Mouse (Mus musculus): ENCODE measurements at regions not wholly inside any gene's neighbourhood (a gene's known extent, or its start where the extent isn't known, plus 50 kb on each side); places are given as distances from the start of the nearest gene placed in this dataset.

DNA sequence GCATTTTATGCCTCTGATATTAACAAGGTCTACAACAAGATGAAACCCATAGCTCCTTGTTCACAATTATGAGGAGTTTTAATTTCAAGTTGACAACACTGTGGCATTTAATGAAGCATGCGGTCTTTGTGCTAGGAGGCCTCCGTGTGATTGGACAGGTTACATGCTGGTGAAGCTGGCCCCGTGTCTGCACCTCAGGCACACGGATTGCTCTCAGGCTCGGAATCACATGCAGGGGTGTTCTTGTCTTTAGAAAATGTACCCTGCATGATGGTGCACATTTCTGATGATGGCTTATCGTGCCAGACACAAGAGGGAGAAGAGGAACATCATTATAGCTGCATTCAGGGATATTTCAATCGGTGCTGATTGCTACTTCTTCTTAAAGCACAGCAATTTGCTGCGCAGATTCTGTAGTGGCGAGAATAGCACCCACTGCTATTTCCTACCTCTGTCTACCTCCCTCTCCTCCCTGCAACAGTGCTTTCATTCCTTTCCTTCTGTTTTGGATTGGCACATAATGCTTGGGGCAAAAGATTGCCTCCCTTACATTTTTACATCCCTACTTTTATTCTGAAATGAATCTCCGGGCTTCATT lies 454.9 kb upstream of the Tle4 start:
- H3K27ac ChIP-seq (ENCODE audit: low read depth, low read length) = no peak overlapping the region
- H3K9ac ChIP-seq (replicated peaks; ENCODE audit: low read length, poor library complexity, severe bottlenecking) = no peak overlapping the region
- H3K4me2 ChIP-seq (ENCODE audit: low read depth, low read length, poor library complexity, severe bottlenecking) = no peak overlapping the region
- WGBS = 68% methylated on average over 10 of the region's 10 CpGs
- ATAC-seq (ENCODE audit: low FRiP score) (no peak), DNase-seq (ENCODE audit: low spot score) (no peak)
- no peak for TF ChIP-seq CTCF (IDR thresholded peaks at IDR 0.05)
- no peaks in the 10 kb centered on the region for H3K36me3 ChIP-seq (ENCODE audit: insufficient read depth, low read length)
- no peaks in the 10 kb centered on the region for H3K9me3 ChIP-seq (ENCODE audit: low read length)
- no peaks in the 10 kb centered on the region for H3K27me3 ChIP-seq (ENCODE audit: insufficient read depth, low read length)
- no peak overlapping the region for H3K4me3 ChIP-seq (ENCODE audit: low read depth, low read length)
- no peaks in the 10 kb centered on the region for H3K4me1 ChIP-seq (ENCODE audit: insufficient read depth, low read length)

GRCm38 (mm10) chr19:15047896-15048295 lies 450.0 kb upstream of the Tle4 start:
- Histone ChIP-seq H3K27ac (ENCODE audit: low read depth, low read length) (no peak overlapping the region), H3K4me2 (ENCODE audit: low read depth, low read length, poor library complexity, severe bottlenecking) (no peak overlapping the region), H3K9me3 (ENCODE audit: low read length) (no peaks in the 10 kb centered on the region), H3K4me3 (ENCODE audit: low read depth, low read length) (no peak overlapping the region), H3K9ac (replicated peaks; ENCODE audit: low read length, poor library complexity, severe bottlenecking) (no peak overlapping the region), H3K36me3 (ENCODE audit: insufficient read depth, low read length) (no peaks in the 10 kb centered on the region), H3K27me3 (ENCODE audit: insufficient read depth, low read length) (no peaks in the 10 kb centered on the region), H3K4me1 (ENCODE audit: insufficient read depth, low read length) (no peaks in the 10 kb centered on the region)
- DNase-seq (ENCODE audit: low spot score) (no peak), ATAC-seq (ENCODE audit: low FRiP score) (no peak)
- TF ChIP-seq CTCF (IDR thresholded peaks at IDR 0.05) = no peak
- WGBS = 62% methylated on average over 2 of the region's 2 CpGs

DNA sequence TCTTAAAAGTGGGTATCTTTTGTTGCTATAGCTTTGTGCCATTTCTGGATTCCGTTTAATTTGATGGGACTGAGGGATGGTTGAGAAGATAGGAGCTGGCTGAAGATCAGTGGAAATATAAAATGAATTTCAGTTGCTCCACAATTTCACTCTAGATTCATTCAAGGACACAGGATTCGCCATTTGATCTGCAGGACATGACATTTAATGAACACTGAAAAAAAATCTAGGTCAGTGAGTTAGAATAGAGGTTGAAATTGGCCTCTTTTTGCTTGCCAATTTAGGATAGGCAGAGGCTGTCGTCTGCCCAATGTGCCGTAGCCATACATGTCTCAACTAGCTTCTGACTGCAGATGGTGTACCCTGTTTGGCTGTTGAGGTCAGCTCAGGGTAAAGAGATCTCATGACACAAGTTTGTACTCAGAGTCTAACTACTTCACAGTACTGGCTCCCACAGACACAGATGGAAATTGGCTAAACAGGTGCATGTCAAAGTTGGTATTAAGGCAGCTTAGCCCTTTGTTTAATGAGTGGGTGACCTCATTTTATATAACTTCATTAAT lies 449.5 kb upstream of the Tle4 start:
- Histone ChIP-seq H3K9me3 (ENCODE audit: low read length) (no peaks in the 10 kb centered on the region), H3K4me1 (ENCODE audit: insufficient read depth, low read length) (no peaks in the 10 kb centered on the region), H3K4me3 (ENCODE audit: low read depth, low read length) (no peak overlapping the region), H3K4me2 (ENCODE audit: low read depth, low read length, poor library complexity, severe bottlenecking) (no peak overlapping the region), H3K27me3 (ENCODE audit: insufficient read depth, low read length) (no peaks in the 10 kb centered on the region), H3K27ac (ENCODE audit: low read depth, low read length) (no peak overlapping the region), H3K36me3 (ENCODE audit: insufficient read depth, low read length) (no peaks in the 10 kb centered on the region), H3K9ac (replicated peaks; ENCODE audit: low read length, poor library complexity, severe bottlenecking) (no peak overlapping the region)
- DNase-seq (ENCODE audit: low spot score) (no peak), ATAC-seq (ENCODE audit: low FRiP score) (no peak)
- TF ChIP-seq CTCF (IDR thresholded peaks at IDR 0.05) = no peak
- WGBS = 79% methylated on average over 4 of the region's 4 CpGs

DNA sequence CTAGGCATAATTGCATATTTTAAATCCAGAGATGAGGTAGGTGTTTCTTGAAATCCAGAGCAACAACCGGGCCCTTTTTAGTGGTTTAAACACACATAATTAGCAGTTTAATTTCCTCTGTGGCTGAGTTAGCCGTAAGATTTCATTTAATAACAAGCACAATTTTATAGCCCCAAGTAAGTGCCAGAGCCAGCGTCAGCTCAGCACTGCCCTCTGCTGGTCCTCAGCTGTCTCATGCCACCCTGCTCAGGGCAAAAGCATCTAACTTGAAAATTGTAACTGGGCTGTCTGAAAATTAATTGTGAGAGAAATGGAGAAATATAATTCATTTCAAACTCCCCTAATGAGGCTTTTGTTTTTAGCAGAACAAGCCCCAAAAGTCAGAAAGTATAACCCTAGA lies 437.7 kb upstream of the Tle4 start:
- Histone ChIP-seq H3K27ac (ENCODE audit: low read depth, low read length) (no peak overlapping the region), H3K9ac (replicated peaks; ENCODE audit: low read length, poor library complexity, severe bottlenecking) (no peak overlapping the region), H3K4me3 (ENCODE audit: low read depth, low read length) (no peak overlapping the region), H3K4me1 (ENCODE audit: insufficient read depth, low read length) (no peaks in the 10 kb centered on the region), H3K4me2 (ENCODE audit: low read depth, low read length, poor library complexity, severe bottlenecking) (no peak overlapping the region), H3K36me3 (ENCODE audit: insufficient read depth, low read length) (no peaks in the 10 kb centered on the region), H3K9me3 (ENCODE audit: low read length) (no peaks in the 10 kb centered on the region), H3K27me3 (ENCODE audit: insufficient read depth, low read length) (0 out of 2 replicates have a peak, but pooled peaks cover 2% of the 10 kb centered on the region)
- TF ChIP-seq CTCF (IDR thresholded peaks at IDR 0.05) = peak; percentile 89
- no peak for ATAC-seq (ENCODE audit: low FRiP score)
- 8% methylated on average over 3 of the region's 3 CpGs for whole genome bisulfite sequencing
- peak; percentile 77 for DNase-seq (ENCODE audit: low spot score)

DNA sequence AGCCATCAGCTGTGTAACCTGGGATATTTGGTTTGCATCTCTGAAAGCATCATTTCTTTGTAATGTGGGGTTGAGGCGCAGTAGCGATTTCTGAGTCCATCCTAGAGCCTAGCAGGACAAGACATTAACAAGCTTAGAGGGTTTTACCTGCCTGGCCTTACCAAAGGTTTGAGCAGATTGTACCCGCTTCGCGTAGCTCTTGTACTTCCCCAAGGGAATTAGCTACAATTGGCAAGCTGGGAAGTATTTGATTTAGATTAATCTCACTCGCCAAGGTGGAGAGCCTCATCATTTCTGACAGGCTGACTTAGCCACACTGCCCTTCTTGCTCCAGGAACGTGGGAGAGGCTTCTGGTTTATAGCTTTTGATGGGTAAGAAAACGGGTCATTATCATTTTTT lies 436.1 kb upstream of the Tle4 start:
- Histone ChIP-seq H3K4me3 (ENCODE audit: low read depth, low read length) (no peak overlapping the region), H3K4me1 (ENCODE audit: insufficient read depth, low read length) (no peaks in the 10 kb centered on the region), H3K27ac (ENCODE audit: low read depth, low read length) (no peak overlapping the region), H3K27me3 (ENCODE audit: insufficient read depth, low read length) (0 out of 2 replicates have a peak, but pooled peaks cover 2% of the 10 kb centered on the region), H3K4me2 (ENCODE audit: low read depth, low read length, poor library complexity, severe bottlenecking) (no peak overlapping the region), H3K9ac (replicated peaks; ENCODE audit: low read length, poor library complexity, severe bottlenecking) (no peak overlapping the region), H3K36me3 (ENCODE audit: insufficient read depth, low read length) (no peaks in the 10 kb centered on the region), H3K9me3 (ENCODE audit: low read length) (no peaks in the 10 kb centered on the region)
- no peak for ATAC-seq (ENCODE audit: low FRiP score)
- no peak for DNase-seq (ENCODE audit: low spot score)
- 36% methylated on average over 8 of the region's 8 CpGs for WGBS
- TF ChIP-seq CTCF (IDR thresholded peaks at IDR 0.05) = no peak

GRCm38 (mm10) chr19:15033396-15033795 lies 435.5 kb upstream of the Tle4 start:
- H3K27me3 ChIP-seq (ENCODE audit: insufficient read depth, low read length) = 0 out of 2 replicates have a peak, but pooled peaks cover 2% of the 10 kb centered on the region
- TF ChIP-seq CTCF (IDR thresholded peaks at IDR 0.05) = no peak
- no peak for ATAC-seq (ENCODE audit: low FRiP score)
- H3K4me1 ChIP-seq (ENCODE audit: insufficient read depth, low read length) = no peaks in the 10 kb centered on the region
- DNase-seq (ENCODE audit: low spot score) = no peak
- H3K4me3 ChIP-seq (ENCODE audit: low read depth, low read length) = no peak overlapping the region
- no peak overlapping the region for H3K9ac ChIP-seq (replicated peaks; ENCODE audit: low read length, poor library complexity, severe bottlenecking)
- no peaks in the 10 kb centered on the region for H3K9me3 ChIP-seq (ENCODE audit: low read length)
- 71% methylated on average over 5 of the region's 5 CpGs for WGBS
- no peaks in the 10 kb centered on the region for H3K36me3 ChIP-seq (ENCODE audit: insufficient read depth, low read length)
- no peak overlapping the region for H3K27ac ChIP-seq (ENCODE audit: low read depth, low read length)
- no peak overlapping the region for H3K4me2 ChIP-seq (ENCODE audit: low read depth, low read length, poor library complexity, severe bottlenecking)
